Mouse (Mus musculus) MEL (cell line): ENCODE results near the gene Rnf7.

ENCODE experiments used
- CTCF ChIP-seq, 3 experiments: IDR thresholded peaks in 2 of 3; conservative IDR thresholded peaks in 1 of 3; 2 replicates each; pipeline ENCODE4 v1.5.1; 2011 to 2012; ENCODE audit warnings: low read length in 3 of 3, low read depth in 2 of 3, mild to moderate bottlenecking in 2 of 3, improper control_type of control experiment in 1 of 3, inconsistent platforms in 1 of 3, mixed read lengths in 1 of 3, moderate library complexity in 1 of 3; ENCODE audit not compliant: control insufficient read depth in 1 of 3, insufficient read depth in 1 of 3, poor library complexity in 1 of 3, severe bottlenecking in 1 of 3
- ELF1 ChIP-seq: IDR thresholded peaks from 2 replicates; pipeline ENCODE4 v1.6.1; 2014; ENCODE audit warnings: low read depth, mild to moderate bottlenecking, inconsistent platforms, low read length, improper control_type of control experiment, moderate library complexity
- JUND ChIP-seq: IDR thresholded peaks from 2 replicates; pipeline ENCODE4 v1.6.1; 2011; ENCODE audit warnings: low read depth, mild to moderate bottlenecking, improper control_type of control experiment, low read length
- MAFK ChIP-seq: IDR thresholded peaks from 2 replicates; pipeline ENCODE4 v1.6.1; 2011; ENCODE audit warnings: low read depth, mild to moderate bottlenecking, low read length, improper control_type of control experiment, borderline replicate concordance
- MAZ ChIP-seq: IDR thresholded peaks from 2 replicates; pipeline ENCODE4 v1.6.1; 2012; ENCODE audit warnings: low read depth, mild to moderate bottlenecking, inconsistent platforms, low read length, improper control_type of control experiment
- POLR2A ChIP-seq, 2 experiments: IDR thresholded peaks; 2 replicates each; pipeline ENCODE4 v1.6.1; 2011 to 2012; ENCODE audit warnings: low read length in 2 of 2, mild to moderate bottlenecking in 2 of 2, control low read depth in 1 of 2, improper control_type of control experiment in 1 of 2, low read depth in 1 of 2, moderate library complexity in 1 of 2; ENCODE audit not compliant: control insufficient read depth in 1 of 2, insufficient read depth in 1 of 2, poor library complexity in 1 of 2
- SIN3A ChIP-seq: IDR thresholded peaks from 2 replicates; pipeline ENCODE4 v1.6.1; 2012; ENCODE audit warnings: low read length, improper control_type of control experiment, inconsistent platforms
- TCF12 ChIP-seq: IDR thresholded peaks from 2 replicates; pipeline ENCODE4 v1.6.1; 2014; ENCODE audit warnings: low read depth, mild to moderate bottlenecking, inconsistent platforms, low read length, improper control_type of control experiment, moderate library complexity
- USF1 ChIP-seq: IDR thresholded peaks from 2 replicates; pipeline ENCODE4 v1.6.1; 2014; ENCODE audit warnings: low read depth, mild to moderate bottlenecking, inconsistent platforms, low read length, improper control_type of control experiment, moderate library complexity

- TF ChIP-seq POLR2A (IDR thresholded peaks at IDR 0.05; ENCODE audit: control insufficient read depth in 1 of 2, insufficient read depth in 1 of 2, low read depth in 1 of 2, low read length in 2 of 2, poor library complexity in 1 of 2) (no peak), MAZ (no peak; the same call in 1 of the 2 replicates), USF1 (no peak), MAFK (no peak), ELF1 (peak; percentile 68; the same call in 1 of the 2 replicates), JUND (no peak), CTCF (IDR thresholded peaks at IDR 0.05 in 2 of 3, conservative IDR thresholded peaks at IDR 0.05 in 1 of 3; ENCODE audit: control insufficient read depth in 1 of 3, insufficient read depth in 1 of 3, low read depth in 2 of 3, low read length in 3 of 3, poor library complexity in 1 of 3, severe bottlenecking in 1 of 3) (no peak), TCF12 (no peak), SIN3A (no peak)
Measured at GRCm38 (mm10) chr9:96437805-96438333, 40.6 kb downstream of the Rnf7 start.
